Mouse (Mus musculus) forebrain, embryonic 14.5 days (tissue): ENCODE data around the gene Prelp. TPM values are rescaled to one million over a fixed set of nuclear protein-coding genes. Genes with fewer than 3 reads are reported as not detected.

Source experiments
- ATAC-seq: fragments of 200-750 bp; cut with Nextera tagmentation; 2 replicates; pipeline ENCODE4 v1.8.0; 2017; ENCODE audit warnings: mild to moderate bottlenecking, moderate library complexity
- DNase-seq: peaks from one replicate; pipeline ENCODE4 v3.0.0-alpha.2; 2015; ENCODE audit warnings: low spot score
- H3K27ac ChIP-seq: fragments of 300-500 bp; sonication (generic); 2 replicates; pipeline ENCODE4 v1.5.1; 2014; ENCODE audit warnings: low read depth, mild to moderate bottlenecking, control low read depth, low read length, moderate library complexity
- H3K27me3 ChIP-seq: fragments of 300-500 bp; sonication (generic); replicated peaks from 2 replicates; pipeline ENCODE4 v1.6.1; 2014; ENCODE audit warnings: low read length, control low read depth, mixed read lengths; ENCODE audit not compliant: control insufficient read depth, insufficient read depth
- H3K36me3 ChIP-seq: fragments of 300-500 bp; sonication (generic); 2 replicates; pipeline ENCODE4 v1.6.1; 2014; ENCODE audit warnings: low read length, control low read depth; ENCODE audit not compliant: control insufficient read depth, insufficient read depth
- H3K4me1 ChIP-seq: fragments of 300-500 bp; sonication (generic); 2 replicates; pipeline ENCODE4 v1.6.1; 2014; ENCODE audit warnings: antibody characterized with exemption, low read length, control low read depth; ENCODE audit not compliant: control insufficient read depth, insufficient read depth
- H3K4me2 ChIP-seq: fragments of 300-500 bp; sonication (generic); 2 replicates; pipeline ENCODE4 v1.6.1; 2014; ENCODE audit warnings: mild to moderate bottlenecking, control low read depth, low read length
- H3K4me3 ChIP-seq: fragments of 300-500 bp; sonication (generic); 2 replicates; pipeline ENCODE4 v1.5.1; 2014; ENCODE audit warnings: low read depth, low read length, control low read depth
- H3K9ac ChIP-seq: fragments of 300-500 bp; sonication (generic); 2 replicates; pipeline ENCODE4 v1.6.1; 2014; ENCODE audit warnings: mild to moderate bottlenecking, low read length, control low read depth, moderate library complexity
- H3K9me3 ChIP-seq: fragments of 300-500 bp; sonication (generic); replicated peaks from 2 replicates; pipeline ENCODE4 v1.6.1; 2016; ENCODE audit warnings: low read length, control low read depth, mixed read lengths; ENCODE audit not compliant: control insufficient read depth
- WGBS: fragments of 180-500 bp; shearing (Covaris S2); extraction: QIAGEN DNeasy Blood & Tissue Kit; methylation state at CpG from one replicate; pipeline ENCODE4 v1.1.7; 2014; 5-methylcytosine and 5-hydroxymethylcytosine counted together
- polyA plus RNA-seq: library from polyadenylated mRNA; unstranded; fragments of >200 nt; fragmentation: Nextera tagmentation; extraction: Ambion mirVana; gene quantifications from 2 replicates; pipeline ENCODE4 v1.2.1, GENCODE M21; 2014

The Prelp gene
- polyA plus RNA-seq, 1 experiment from 2014 or later: 2.6 TPM

DNA sequence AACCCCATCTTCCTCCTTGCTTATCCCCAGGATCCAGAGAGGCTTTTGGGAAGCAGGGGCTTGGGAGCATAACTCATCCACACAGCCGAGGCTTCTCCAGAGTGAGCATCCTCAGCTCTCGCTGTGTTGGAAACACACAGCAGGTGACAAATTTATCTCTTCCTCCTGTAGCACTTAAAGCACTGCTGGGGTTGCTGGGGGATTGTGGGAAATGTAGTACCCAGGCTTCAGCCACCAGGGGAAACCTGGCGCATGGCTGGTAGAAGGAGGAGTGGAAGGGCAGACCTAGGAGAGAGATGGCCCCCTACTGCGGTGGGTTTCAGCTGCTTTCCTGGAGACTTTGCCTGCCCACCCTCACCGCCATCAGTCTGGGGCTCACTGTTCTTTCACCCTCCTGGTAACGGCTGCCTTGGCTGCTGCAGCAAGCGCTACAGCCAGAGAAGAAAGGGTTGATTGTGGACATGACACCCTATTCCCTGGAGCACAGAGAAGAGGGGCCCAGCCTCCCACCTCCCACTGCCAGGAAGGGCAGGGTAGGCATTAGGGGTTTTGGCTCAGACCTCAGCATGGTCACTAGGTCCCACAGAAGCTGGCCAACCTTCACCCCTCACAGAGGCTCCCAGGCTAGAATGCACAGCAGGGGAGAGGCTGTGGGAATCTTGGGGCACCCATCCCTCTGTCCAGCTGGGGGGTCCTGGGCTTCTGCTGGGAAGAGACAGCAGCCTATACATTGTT is 3.1 kb upstream of the Prelp start:
- WGBS: 18% methylated on average over 7 of the region's 7 CpGs
- peak; percentile 67 for DNase-seq

DNA sequence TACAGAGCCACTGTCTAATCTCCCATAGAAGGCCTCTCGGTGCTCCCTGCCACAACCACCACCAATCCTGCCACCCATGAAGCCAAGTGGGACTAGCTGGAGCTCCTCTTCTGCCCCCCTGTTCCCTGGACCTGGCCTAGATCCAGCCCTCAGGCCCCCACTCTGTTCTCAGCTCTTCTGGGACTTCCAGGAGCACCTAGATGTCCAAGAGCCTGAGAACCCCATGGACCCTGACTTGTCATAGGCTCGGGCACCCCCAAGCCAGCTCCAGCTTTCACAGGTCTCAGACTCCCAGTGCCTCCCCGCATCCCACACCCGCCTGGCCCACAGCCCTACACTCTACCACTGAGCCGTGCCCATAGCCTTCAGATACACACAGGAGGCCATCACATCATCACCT is 1.9 kb upstream of the Prelp start:
- H3K4me2 ChIP-seq: no peak overlapping the region
- H3K9ac ChIP-seq: no peak overlapping the region
- H3K27ac ChIP-seq: no peak overlapping the region
- peaks cover 16% of the 10 kb centered on the region for H3K4me1 ChIP-seq
- no peaks in the 10 kb centered on the region for H3K27me3 ChIP-seq
- ATAC-seq: no peak
- H3K4me3 ChIP-seq: no peak overlapping the region
- DNase-seq: no peak
- no peaks in the 10 kb centered on the region for H3K36me3 ChIP-seq
- 93% methylated on average over 5 of the region's 5 CpGs for WGBS
- no peaks in the 10 kb centered on the region for H3K9me3 ChIP-seq

More for the DNA sequence above, 3.1 kb upstream of the Prelp start:
- Histone ChIP-seq H3K9ac (no peak overlapping the region), H3K36me3 (no peaks in the 10 kb centered on the region), H3K4me3 (no peak overlapping the region), H3K27ac (no peak overlapping the region), H3K27me3 (no peaks in the 10 kb centered on the region), H3K4me1 (peaks cover 15% of the 10 kb centered on the region), H3K4me2 (no peak overlapping the region), H3K9me3 (no peaks in the 10 kb centered on the region)
- peak; percentile 54; the same call in 1 of the 2 replicates for ATAC-seq

DNA sequence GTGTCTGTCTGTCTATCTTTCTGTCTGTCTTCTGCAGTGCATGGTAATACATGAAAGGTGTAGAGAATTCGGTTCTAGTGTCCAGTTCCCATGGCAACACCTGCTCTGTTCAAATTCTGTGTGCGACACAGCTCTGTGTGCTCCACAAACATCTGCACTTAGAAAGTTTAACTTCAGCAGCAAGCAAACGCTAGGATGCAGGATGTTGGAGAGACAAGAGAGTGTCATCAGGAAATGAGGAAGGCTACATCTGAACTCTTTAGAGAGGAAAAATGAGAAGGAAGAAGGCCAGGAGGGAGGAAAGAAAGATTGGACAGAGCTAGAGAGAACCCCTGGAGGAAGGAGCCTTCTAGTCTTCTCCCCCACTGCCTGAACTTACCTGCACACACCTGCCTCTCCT is 338 bp downstream of the Prelp start:
- Histone ChIP-seq H3K36me3 (no peaks in the 10 kb centered on the region), H3K4me3 (no peak overlapping the region), H3K27ac (peak overlapping the region; percentile 46; the same call in 1 of the 2 replicates), H3K4me2 (peak overlapping the region; percentile 12; the same call in 1 of the 2 replicates), H3K9me3 (no peaks in the 10 kb centered on the region), H3K27me3 (no peaks in the 10 kb centered on the region), H3K9ac (no peak overlapping the region), H3K4me1 (peaks cover 25% of the 10 kb centered on the region)
- 12% methylated on average over 3 of the region's 3 CpGs for WGBS
- ATAC-seq: no peak
- no peak for DNase-seq

- Histone ChIP-seq H3K9me3 (no peaks in the 10 kb centered on the region), H3K36me3 (no peaks in the 10 kb centered on the region), H3K4me2 (peak overlapping the region; percentile 16; the same call in 1 of the 2 replicates), H3K4me1 (peaks cover 29% of the 10 kb centered on the region), H3K9ac (no peak overlapping the region), H3K27me3 (no peaks in the 10 kb centered on the region), H3K27ac (no peak overlapping the region), H3K4me3 (no peak overlapping the region)
- 7% methylated on average over 3 of the region's 3 CpGs for WGBS
- ATAC-seq (no peak), DNase-seq (peak; percentile 17)
These were observed 813 bp downstream of the Prelp start for GRCm38 (mm10) chr1:133920401-133920800.

DNA sequence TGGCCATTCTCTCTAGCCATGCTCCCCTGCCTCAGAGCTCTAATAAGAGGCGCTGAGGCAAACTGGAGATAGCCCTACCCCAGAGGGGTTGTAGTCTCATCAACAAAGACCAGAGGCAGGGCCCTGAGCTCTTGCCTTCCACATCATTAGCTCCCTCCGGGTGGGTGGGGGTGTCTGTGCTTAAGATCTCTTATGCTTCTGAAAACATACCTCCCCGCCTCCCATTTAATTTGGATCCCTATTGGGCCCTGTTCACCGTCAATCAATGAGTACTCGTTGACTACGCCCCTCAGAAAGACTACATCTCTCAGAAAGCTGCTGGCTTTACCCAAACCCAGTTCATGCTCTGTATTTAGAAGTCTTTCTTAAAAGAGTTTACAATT is 3.1 kb downstream of the Prelp start:
- WGBS: 20% methylated on average over 6 of the region's 6 CpGs
- peaks cover 27% of the 10 kb centered on the region for H3K4me1 ChIP-seq
- H3K4me2 ChIP-seq: no peak overlapping the region
- no peak overlapping the region for H3K27ac ChIP-seq
- H3K27me3 ChIP-seq: no peaks in the 10 kb centered on the region
- DNase-seq: peak; percentile 25
- no peak overlapping the region for H3K4me3 ChIP-seq
- H3K36me3 ChIP-seq: no peaks in the 10 kb centered on the region
- ATAC-seq: no peak; the same call in 1 of the 2 replicates
- H3K9me3 ChIP-seq: no peaks in the 10 kb centered on the region
- H3K9ac ChIP-seq: no peak overlapping the region

DNA sequence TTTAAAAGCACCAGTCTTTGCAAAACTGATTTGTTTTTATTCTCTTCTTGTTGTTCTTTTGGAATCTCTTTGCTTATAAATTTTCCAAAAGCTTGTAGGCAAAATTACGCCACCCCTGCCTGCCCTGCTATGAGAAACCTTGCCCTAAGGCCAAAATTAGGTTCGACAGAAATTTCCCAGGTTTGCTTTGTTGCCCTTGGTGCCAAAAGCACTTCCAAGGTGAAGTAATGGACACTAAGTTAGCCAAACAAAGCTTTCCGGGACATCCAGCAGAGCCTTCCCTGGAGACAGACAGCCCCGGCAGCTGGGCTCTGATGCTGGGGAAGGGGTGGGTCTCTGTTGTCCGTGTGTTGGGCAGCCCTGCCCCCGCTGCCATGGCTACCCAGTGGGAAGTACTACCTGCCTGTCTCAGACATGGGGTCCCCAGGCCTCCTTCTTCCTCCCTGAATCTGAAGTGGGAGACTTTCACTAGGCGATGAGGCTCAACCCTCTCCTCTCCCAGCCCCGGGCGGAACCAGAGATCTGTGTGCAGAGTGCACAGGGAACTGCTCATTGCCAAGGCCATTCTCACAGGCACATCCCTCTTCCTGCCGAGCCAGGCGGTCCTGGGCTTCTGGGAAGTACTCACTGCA is 3.6 kb downstream of the Prelp start:
- H3K27me3 ChIP-seq: no peaks in the 10 kb centered on the region
- H3K4me2 ChIP-seq: 0 out of 2 replicates have a peak overlapping the region, but pooled peaks have one; percentile 12
- no peak overlapping the region for H3K9ac ChIP-seq
- 28% methylated on average over 11 of the region's 11 CpGs for WGBS
- no peaks in the 10 kb centered on the region for H3K9me3 ChIP-seq
- no peak overlapping the region for H3K4me3 ChIP-seq
- ATAC-seq (no peak; the same call in 1 of the 2 replicates), DNase-seq (peak; percentile 6)
- peaks cover 27% of the 10 kb centered on the region for H3K4me1 ChIP-seq
- no peaks in the 10 kb centered on the region for H3K36me3 ChIP-seq
- no peak overlapping the region for H3K27ac ChIP-seq

DNA sequence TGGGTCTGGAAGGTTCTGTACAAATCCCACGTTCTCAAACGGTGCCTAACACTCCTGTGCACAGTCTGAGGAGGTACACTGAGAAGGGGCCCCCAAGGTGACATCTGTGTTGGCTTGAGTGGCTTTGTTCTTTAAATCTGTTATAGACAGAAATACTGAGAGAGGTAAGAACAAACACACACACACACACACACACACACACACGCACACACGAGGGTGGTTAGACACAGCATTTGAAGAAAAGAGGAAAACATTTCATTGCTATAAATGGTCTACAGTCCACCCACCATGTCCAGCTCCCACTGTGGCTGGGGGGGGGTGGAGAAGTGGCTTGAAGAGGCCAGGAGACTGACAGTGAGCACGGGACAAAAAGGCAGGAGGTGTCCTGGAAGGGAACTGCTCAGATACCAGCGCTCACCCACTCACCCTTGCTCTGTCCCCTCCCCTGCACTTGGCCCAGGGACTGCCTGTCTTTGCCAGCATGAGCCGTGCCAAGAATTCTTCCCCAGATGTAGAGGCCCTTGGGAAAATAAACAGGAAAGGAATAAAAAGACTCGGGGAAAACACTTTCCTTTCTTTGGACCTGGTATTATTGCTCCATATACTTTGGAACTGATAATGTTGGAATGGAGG is 5.4 kb downstream of the Prelp start:
- Histone ChIP-seq H3K27me3 (no peaks in the 10 kb centered on the region), H3K4me3 (no peak overlapping the region), H3K4me2 (no peak overlapping the region), H3K4me1 (peaks cover 23% of the 10 kb centered on the region), H3K27ac (no peak overlapping the region), H3K9me3 (no peaks in the 10 kb centered on the region), H3K36me3 (no peaks in the 10 kb centered on the region), H3K9ac (no peak overlapping the region)
- peak; percentile 45; the same call in 1 of the 2 replicates for ATAC-seq
- peak; percentile 63 for DNase-seq
- WGBS: 55% methylated on average over 8 of the region's 8 CpGs

- WGBS: 91% methylated on average over 13 of the region's 13 CpGs
These were observed 6.1 kb downstream of the Prelp start for GRCm38 (mm10) chr1:133915115-133915514.

More at GRCm38 (mm10) chr1:133915115-133915514, 6.1 kb downstream of the Prelp start:
- no peak overlapping the region for H3K9ac ChIP-seq
- DNase-seq (no peak), ATAC-seq (no peak)
- no peaks in the 10 kb centered on the region for H3K36me3 ChIP-seq
- H3K4me2 ChIP-seq: no peak overlapping the region
- no peak overlapping the region for H3K4me3 ChIP-seq
- H3K27me3 ChIP-seq: no peaks in the 10 kb centered on the region
- no peak overlapping the region for H3K27ac ChIP-seq
- peaks cover 18% of the 10 kb centered on the region for H3K4me1 ChIP-seq
- H3K9me3 ChIP-seq: no peaks in the 10 kb centered on the region
